Mouse (Mus musculus) forebrain, embryonic 11.5 days (tissue): ENCODE results near the gene Methig1. TPM values are rescaled to one million over a fixed set of nuclear protein-coding genes. Genes with fewer than 3 reads are reported as not detected.

ENCODE experiments used
- ATAC-seq: fragments of 200-750 bp; cut with Nextera tagmentation; replicated peaks from 2 replicates; pipeline ENCODE4 v1.8.0; 2017; ENCODE audit warnings: moderate TSS enrichment; ENCODE audit not compliant: low FRiP score
- DNase-seq: peaks from one replicate; pipeline ENCODE4 v3.0.0-alpha.2; 2017; ENCODE audit warnings: low spot score
- H3K27ac ChIP-seq: fragments of 300-500 bp; sonication (generic); 2 replicates; pipeline ENCODE4 v1.5.1; 2014; ENCODE audit warnings: low read depth, low read length
- H3K27me3 ChIP-seq: fragments of 300-500 bp; sonication (generic); 2 replicates; pipeline ENCODE4 v1.6.1; 2014; ENCODE audit warnings: mild to moderate bottlenecking, low read length, mixed read lengths; ENCODE audit not compliant: control insufficient read depth, insufficient read depth
- H3K36me3 ChIP-seq: fragments of 300-500 bp; sonication (generic); 2 replicates; pipeline ENCODE4 v1.6.1; 2014; ENCODE audit warnings: mild to moderate bottlenecking, low read length, moderate library complexity, mixed read lengths; ENCODE audit not compliant: control insufficient read depth, insufficient read depth
- H3K4me1 ChIP-seq: fragments of 300-500 bp; sonication (generic); replicated peaks from 2 replicates; pipeline ENCODE4 v1.6.1; 2014; ENCODE audit warnings: low read length, mixed read lengths; ENCODE audit not compliant: control insufficient read depth, insufficient read depth
- H3K4me2 ChIP-seq: fragments of 300-500 bp; sonication (generic); 2 replicates; pipeline ENCODE4 v1.6.1; 2014; ENCODE audit warnings: low read depth, mild to moderate bottlenecking, low read length, moderate library complexity, mixed read lengths; ENCODE audit not compliant: severe bottlenecking
- H3K4me3 ChIP-seq: fragments of 300-500 bp; sonication (generic); 2 replicates; pipeline ENCODE4 v1.5.1; 2014; ENCODE audit warnings: low read depth, low read length
- H3K9ac ChIP-seq: fragments of 300-500 bp; sonication (generic); 2 replicates; pipeline ENCODE4 v1.6.1; 2014; ENCODE audit warnings: low read length
- H3K9me3 ChIP-seq: fragments of 300-500 bp; sonication (generic); 2 replicates; pipeline ENCODE4 v1.6.1; 2016; ENCODE audit warnings: low read length, mixed read lengths; ENCODE audit not compliant: control insufficient read depth
- WGBS: fragments of 180-500 bp; shearing (Covaris S2); extraction: QIAGEN DNeasy Blood & Tissue Kit; methylation state at CpG from one replicate; pipeline ENCODE4 v1.1.7; 2014; 5-methylcytosine and 5-hydroxymethylcytosine counted together
- polyA plus RNA-seq: library from polyadenylated mRNA; unstranded; fragments of >200 nt; fragmentation: Nextera tagmentation; extraction: Ambion mirVana; gene quantifications from 2 replicates; pipeline ENCODE4 v1.2.1, GENCODE M21; 2014

Gene Methig1
- polyA plus RNA-seq, 1 experiment from 2014 or later = not detected

GRCm38 (mm10) chr15:100400592-100401250, 47.8 kb downstream of the Methig1 start:
- WGBS = 89% methylated on average over 16 of the region's 16 CpGs

GRCm38 (mm10) chr15:100401811-100402210, 48.9 kb downstream of the Methig1 start:
- Histone ChIP-seq H3K9ac (no peak overlapping the region), H3K4me3 (no peak overlapping the region), H3K36me3 (peaks cover 23% of the 10 kb centered on the region; the same call in 1 of the 2 replicates), H3K4me1 (no peaks in the 10 kb centered on the region), H3K27ac (no peak overlapping the region), H3K4me2 (no peak overlapping the region), H3K9me3 (no peaks in the 10 kb centered on the region), H3K27me3 (no peaks in the 10 kb centered on the region)
- 89% methylated on average over 4 of the region's 4 CpGs for WGBS
- DNase-seq (no peak), ATAC-seq (no peak)

More at GRCm38 (mm10) chr15:100400592-100401250, 47.8 kb downstream of the Methig1 start:
- ATAC-seq (no peak), DNase-seq (no peak)
- H3K4me3 ChIP-seq = no peak overlapping the region
- H3K27ac ChIP-seq = no peak overlapping the region
- H3K9ac ChIP-seq = no peak overlapping the region
- H3K4me2 ChIP-seq = no peak overlapping the region
- no peaks in the 10 kb centered on the region for H3K9me3 ChIP-seq
- no peaks in the 10 kb centered on the region for H3K27me3 ChIP-seq
- H3K36me3 ChIP-seq = peaks cover 23% of the 10 kb centered on the region; the same call in 1 of the 2 replicates
- no peaks in the 10 kb centered on the region for H3K4me1 ChIP-seq

GRCm38 (mm10) chr15:100402347-100402746, 49.4 kb downstream of the Methig1 start:
- Histone ChIP-seq H3K27ac (no peak overlapping the region), H3K4me3 (no peak overlapping the region), H3K4me2 (no peak overlapping the region), H3K27me3 (no peaks in the 10 kb centered on the region), H3K9ac (no peak overlapping the region), H3K9me3 (no peaks in the 10 kb centered on the region), H3K36me3 (peaks cover 23% of the 10 kb centered on the region; the same call in 1 of the 2 replicates), H3K4me1 (no peaks in the 10 kb centered on the region)
- DNase-seq (no peak), ATAC-seq (no peak)
- WGBS = 93% methylated on average over 14 of the region's 14 CpGs

- no peak overlapping the region for H3K9ac ChIP-seq
- 82% methylated on average over 4 of the region's 4 CpGs for WGBS
- no peak overlapping the region for H3K27ac ChIP-seq
- H3K4me1 ChIP-seq = no peaks in the 10 kb centered on the region
- H3K4me2 ChIP-seq = no peak overlapping the region
- H3K4me3 ChIP-seq = no peak overlapping the region
- no peak for ATAC-seq
- peaks cover 20% of the 10 kb centered on the region; the same call in 1 of the 2 replicates for H3K36me3 ChIP-seq
- no peaks in the 10 kb centered on the region for H3K27me3 ChIP-seq
- DNase-seq = no peak
- no peaks in the 10 kb centered on the region for H3K9me3 ChIP-seq
Observed at GRCm38 (mm10) chr15:100402798-100403197, 49.8 kb downstream of the Methig1 start.

GRCm38 (mm10) chr15:100403318-100404000, 50.5 kb downstream of the Methig1 start:
- Histone ChIP-seq H3K9ac (no peak overlapping the region), H3K9me3 (no peaks in the 10 kb centered on the region), H3K27ac (no peak overlapping the region), H3K4me2 (no peak overlapping the region), H3K4me1 (no peaks in the 10 kb centered on the region), H3K4me3 (no peak overlapping the region), H3K27me3 (no peaks in the 10 kb centered on the region), H3K36me3 (peaks cover 18% of the 10 kb centered on the region; the same call in 1 of the 2 replicates)
- DNase-seq (no peak), ATAC-seq (no peak)
- 91% methylated on average over 16 of the region's 16 CpGs for WGBS

GRCm38 (mm10) chr15:100406088-100406487, 53.1 kb downstream of the Methig1 start:
- Histone ChIP-seq H3K4me1 (no peaks in the 10 kb centered on the region), H3K27me3 (no peaks in the 10 kb centered on the region), H3K9me3 (no peaks in the 10 kb centered on the region), H3K9ac (no peak overlapping the region), H3K4me2 (no peak overlapping the region), H3K36me3 (peaks cover 2% of the 10 kb centered on the region; the same call in 1 of the 2 replicates), H3K4me3 (no peak overlapping the region), H3K27ac (no peak overlapping the region)
- no peak for DNase-seq
- 88% methylated on average over 5 of the region's 5 CpGs for WGBS
- no peak for ATAC-seq

GRCm38 (mm10) chr15:100410918-100411672, 58.1 kb downstream of the Methig1 start:
- H3K27me3 ChIP-seq = no peaks in the 10 kb centered on the region
- WGBS = 68% methylated on average over 14 of the region's 14 CpGs
- no peak overlapping the region for H3K9ac ChIP-seq
- DNase-seq (no peak), ATAC-seq (no peak)
- no peak overlapping the region for H3K4me3 ChIP-seq
- no peak overlapping the region for H3K4me2 ChIP-seq
- no peaks in the 10 kb centered on the region for H3K4me1 ChIP-seq
- no peaks in the 10 kb centered on the region for H3K9me3 ChIP-seq
- no peak overlapping the region for H3K27ac ChIP-seq
- H3K36me3 ChIP-seq = no peaks in the 10 kb centered on the region; the same call in 1 of the 2 replicates

- H3K9me3 ChIP-seq = no peaks in the 10 kb centered on the region
- 92% methylated on average over 5 of the region's 5 CpGs for WGBS
- no peak overlapping the region for H3K4me2 ChIP-seq
- H3K4me1 ChIP-seq = no peaks in the 10 kb centered on the region
- no peak overlapping the region for H3K4me3 ChIP-seq
- H3K9ac ChIP-seq = no peak overlapping the region
- no peak overlapping the region for H3K27ac ChIP-seq
- no peaks in the 10 kb centered on the region for H3K27me3 ChIP-seq
- no peaks in the 10 kb centered on the region; the same call in 1 of the 2 replicates for H3K36me3 ChIP-seq
- ATAC-seq (no peak), DNase-seq (no peak)
Observed at GRCm38 (mm10) chr15:100411731-100412130, 58.8 kb downstream of the Methig1 start.
